Mouse (Mus musculus): ENCODE measurements at regions not wholly inside any gene's neighbourhood (a gene's known extent, or its start where the extent isn't known, plus 50 kb on each side); places are given as distances from the start of the nearest gene placed in this dataset.

DNA sequence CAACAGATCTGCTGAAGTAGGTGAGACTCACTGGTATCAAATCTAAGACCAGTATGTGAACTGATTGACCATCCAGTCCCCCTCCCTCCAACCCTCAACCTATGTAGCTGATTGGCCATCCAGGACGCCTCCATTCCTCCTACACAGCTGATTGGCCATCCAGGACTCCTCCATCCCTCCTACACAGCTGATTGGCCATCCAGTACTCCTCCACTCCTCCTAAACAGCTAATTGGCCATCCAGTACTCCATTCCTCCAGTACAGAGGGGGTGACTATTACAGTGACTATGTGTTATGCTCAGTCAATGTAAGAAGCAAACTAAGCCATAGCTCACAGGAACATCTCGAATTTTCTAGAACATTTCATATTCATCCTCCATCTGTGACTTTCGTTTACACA, 91.1 kb downstream of the Psmg1 start:
- no peak for TF ChIP-seq POLR2A (IDR thresholded peaks at IDR 0.05; ENCODE audit: low read depth, low read length)
- no peak for TF ChIP-seq CTCF (conservative IDR thresholded peaks at IDR 0.05; ENCODE audit: insufficient read depth, insufficient read length, low read depth, low read length)

Measured in kidney, adult 2 months (tissue).